Mouse (Mus musculus) heart, postnatal 36 days (tissue): ENCODE results near the gene Cwh43. TPM values are rescaled to one million over a fixed set of nuclear protein-coding genes. Genes with fewer than 3 reads are reported as not detected.

Experiments used
- DNase-seq, 2 experiments: peaks; one replicate each; pipeline ENCODE4 v3.0.0; 2021 to 2022
- intact Hi-C: fragments of 180-260 bp; cut with DNase I; formaldehyde crosslinking; loops from one replicate; pipeline ENCODE4 v1.15.1; 2025
- total RNA-seq, 2 experiments: library from RNA; stranded (reverse); gene quantifications; 2 replicates each; pipeline ENCODE4 v1.2.3; 2021

The Cwh43 gene
- total RNA-seq, 2 experiments from 2014 or later = not detected

DNA sequence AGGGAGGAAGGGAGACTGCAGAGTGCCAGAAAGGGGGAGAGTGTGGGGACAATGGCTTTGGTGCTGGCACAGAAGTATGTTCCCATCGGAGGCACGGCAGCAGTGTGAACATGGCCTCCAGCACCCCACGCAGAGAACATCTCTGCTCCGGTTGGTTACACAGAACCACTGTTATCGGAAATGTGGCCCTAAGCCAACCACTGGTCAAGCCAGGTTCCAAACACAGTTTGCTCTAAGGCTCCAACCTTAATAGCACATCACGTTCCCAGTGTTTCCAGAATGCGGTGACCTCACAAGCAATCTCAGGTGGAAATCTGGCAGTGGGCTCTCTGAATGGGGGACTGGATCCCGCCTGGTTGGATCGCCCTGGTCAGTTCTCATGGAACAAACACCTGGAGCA, 12.8 kb upstream of the Cwh43 start:
- intact Hi-C loops = no loop called here
- no peak for DNase-seq

DNA sequence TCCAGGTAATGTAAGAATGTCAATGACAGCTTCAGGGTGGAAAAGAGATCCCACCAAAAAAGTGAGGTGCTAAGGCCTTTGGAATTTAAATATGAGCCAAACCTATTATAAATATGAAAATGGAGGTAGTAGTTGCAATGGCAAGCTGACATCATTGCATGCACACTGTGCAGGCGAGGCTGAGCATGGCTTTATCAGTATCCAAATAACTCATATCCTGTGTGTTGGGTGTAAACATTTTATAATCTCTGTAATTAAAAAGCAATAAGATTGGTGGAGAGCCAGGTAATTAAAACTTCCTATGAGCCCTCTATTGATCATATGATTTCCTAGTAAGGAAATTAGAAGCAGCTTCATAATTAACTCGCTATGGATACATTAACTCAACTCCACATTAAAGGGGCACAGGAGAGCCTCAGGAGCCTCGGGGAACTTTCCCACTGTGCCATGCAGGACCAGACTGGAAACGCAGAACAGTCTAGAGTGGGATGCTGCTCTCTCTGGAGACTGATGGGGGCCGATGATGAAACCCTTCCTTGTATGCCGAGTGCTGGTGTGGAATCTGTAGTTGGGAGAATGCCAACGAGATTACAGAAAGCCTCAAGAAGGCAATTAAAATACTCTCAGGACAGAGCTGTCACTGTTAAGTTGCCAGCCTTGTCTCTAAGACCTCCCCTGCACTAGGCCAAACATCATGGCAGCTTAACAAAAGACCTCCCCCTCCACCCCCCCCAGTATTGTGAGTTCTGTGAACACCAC, 5.9 kb upstream of the Cwh43 start:
- no peak for DNase-seq
- intact Hi-C loops = no loop called here

DNA sequence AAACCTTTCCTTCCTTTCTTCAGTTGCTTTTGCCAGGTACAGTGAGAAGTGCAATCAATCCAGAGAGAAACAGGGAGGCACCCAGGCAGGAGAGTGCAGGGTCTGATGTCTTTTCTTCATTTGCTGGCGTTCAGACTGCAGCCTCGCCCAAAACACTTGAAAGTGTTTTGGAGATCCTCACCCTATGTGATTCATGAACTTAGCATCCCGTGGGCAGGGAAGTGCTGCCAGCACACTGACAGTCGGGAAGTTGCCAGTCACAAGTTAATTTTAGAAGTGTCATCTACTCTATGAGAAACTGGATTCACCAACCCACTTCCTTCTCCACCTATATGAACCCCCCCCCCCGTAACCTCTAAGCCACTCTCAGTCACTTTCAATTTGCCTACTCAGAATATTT, 4.5 kb upstream of the Cwh43 start:
- peak in 1 of 2 experiments; percentile 21 for DNase-seq

DNA sequence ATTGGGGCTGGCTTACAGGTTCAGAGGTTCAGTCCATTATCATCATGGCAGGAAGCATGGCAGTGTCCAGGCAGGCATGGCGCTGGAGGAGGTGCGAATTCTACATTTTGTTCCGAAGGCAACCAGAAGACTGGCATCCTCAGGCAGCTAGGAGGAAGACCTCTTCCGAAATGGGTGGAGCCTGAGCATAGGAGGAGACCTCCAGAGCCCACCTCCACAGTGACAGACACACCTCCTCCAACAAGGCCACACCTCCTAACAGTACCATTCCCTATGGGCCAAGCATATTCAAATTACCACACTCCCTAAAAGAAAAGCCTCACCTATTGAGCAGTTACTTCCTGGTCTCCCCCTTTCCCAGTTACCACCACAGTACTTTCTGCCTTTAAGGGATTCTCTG, 3.0 kb upstream of the Cwh43 start:
- DNase-seq = no peak
- intact Hi-C loops = no loop called here

More for the DNA sequence above, 4.5 kb upstream of the Cwh43 start:
- intact Hi-C loops = no loop called here

DNA sequence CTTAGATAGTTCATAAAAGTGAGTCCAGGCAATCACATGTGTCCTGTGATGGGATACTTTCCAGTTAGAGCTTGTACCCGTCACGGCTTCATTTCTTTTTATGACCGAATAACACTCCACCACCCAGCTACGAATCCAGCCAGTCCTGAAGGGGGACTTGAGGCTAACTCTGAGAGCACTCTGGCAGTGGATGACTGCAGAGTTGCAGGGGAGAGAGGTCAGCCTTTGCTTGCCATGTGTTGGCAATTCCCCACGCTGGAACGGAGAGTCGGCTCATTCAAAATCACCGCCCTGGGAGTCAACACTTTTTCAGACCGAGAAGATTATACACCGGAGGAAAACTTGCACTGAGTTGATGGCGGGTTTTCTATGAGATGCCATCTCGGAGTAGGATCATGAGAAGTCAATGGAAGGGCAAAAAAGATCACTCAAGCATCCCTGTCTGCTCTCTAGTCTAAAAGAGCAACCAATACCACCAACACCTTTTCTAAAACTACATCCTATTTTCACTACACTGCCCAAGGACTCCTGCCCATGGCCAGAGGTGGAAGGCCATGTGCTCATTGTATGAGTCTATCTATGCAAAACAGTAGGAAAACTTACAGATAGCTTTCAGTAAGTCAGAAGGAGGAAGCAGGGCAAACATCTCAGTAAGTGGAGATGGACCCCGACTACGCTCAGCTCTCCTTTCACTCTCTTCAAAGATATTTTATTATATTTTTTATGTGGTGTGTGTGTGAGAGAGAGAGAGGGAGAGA, 2.4 kb upstream of the Cwh43 start:
- no peak for DNase-seq
- intact Hi-C loops = no loop called here

DNA sequence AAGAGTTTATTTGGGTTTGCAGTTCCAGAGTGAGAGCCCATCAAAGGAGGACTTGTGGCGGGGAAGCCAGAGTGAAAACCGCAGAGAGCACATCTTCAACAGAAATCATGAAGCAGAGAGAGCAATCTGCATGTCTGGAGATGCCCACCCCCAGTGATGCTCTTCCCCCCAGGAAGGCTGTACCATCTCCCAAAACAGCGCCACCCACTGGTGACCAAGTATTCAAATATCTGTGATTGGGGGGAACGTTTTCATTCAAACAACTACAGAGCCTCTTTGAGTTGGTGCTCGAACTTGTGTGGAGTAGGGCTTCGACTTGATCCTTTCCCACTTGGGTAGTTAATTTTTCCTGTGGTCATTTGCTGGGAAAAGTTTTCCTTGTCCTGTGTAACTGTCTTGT, 1.1 kb upstream of the Cwh43 start:
- intact Hi-C loops = no loop called here

DNA sequence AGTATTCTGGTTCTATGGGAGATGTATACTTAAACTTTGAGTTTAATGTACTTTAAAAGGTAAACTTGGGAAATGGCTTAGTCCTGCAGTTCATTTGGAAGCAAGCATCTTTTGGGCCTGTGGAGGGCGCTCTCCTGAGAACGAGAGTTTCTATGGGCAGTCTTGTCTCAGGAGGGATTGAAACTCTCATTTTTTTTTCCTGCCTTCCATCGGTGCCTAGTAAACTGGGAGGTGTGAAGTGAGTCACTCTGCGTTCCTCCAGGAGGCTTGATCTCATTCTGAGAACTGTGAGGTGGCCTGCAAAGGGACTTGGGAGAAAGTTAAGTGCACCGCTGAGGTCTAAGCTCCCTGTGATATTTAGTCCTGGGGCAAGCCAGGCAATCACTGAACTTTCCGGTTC, 986 bp downstream of the Cwh43 start:
- intact Hi-C loops = no loop called here
- DNase-seq = no peak

More for the DNA sequence above, 1.1 kb upstream of the Cwh43 start:
- no peak for DNase-seq

DNA sequence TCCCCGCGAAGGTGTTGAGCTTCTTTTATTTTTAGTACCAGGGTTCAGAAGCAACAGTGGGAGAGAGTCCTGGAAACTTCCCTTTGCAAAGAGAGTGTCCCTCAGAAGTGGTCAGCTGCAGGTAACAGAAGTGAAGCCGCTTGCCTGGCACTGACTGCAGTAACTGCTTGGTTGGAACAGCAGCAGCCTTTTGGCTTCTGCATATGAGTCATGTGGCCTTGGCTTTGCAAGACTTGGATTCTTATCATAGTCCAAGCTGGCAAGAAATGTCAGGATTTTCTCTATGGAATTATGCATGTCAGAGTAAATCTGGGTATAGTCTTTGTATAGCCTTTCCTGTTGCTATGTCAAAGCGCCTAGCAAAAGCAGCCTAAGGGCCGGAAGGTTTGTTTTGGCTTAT, 4.1 kb downstream of the Cwh43 start:
- DNase-seq = no peak
- intact Hi-C loops = no loop called here

DNA sequence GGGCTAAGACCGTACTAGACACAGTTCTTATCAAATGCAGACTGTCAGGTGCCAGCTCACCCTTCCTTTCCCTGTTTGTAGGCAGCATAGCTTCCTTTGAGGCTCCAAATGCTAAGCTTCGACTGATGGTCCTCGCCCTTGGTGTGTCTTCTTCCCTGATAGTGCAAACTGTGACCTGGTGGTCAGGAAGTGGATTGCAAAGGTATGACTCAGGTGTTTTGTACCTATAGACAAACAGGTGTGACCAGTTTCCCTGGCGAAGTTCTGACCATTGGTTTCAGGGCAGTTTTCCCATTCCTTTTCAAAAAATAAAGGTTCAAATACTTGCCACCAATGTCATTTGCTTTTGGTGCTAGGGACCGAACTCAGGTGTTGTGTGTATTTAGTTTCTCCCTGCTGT, 5.9 kb downstream of the Cwh43 start:
- intact Hi-C loops = no loop called here
- DNase-seq = no peak

DNA sequence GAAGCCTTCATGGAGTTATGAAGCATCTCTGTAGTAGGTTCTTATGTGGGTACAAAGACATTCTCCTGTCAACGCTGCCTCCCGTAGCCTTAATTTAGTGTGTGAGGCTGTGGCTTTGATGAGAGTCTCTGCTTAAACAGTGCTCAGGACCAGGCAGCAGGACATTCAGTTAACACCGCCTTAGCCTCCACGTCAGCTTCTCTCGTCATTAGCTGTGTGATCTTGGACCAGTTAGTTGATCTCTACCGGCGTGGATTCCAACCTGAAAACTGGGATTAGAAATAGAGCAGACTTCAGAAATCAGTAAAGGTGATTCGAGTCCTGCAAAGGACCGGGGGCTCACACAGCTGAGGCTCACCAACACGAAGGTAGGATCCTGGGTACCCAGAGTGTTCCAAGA, 8.3 kb downstream of the Cwh43 start:
- intact Hi-C loops = no loop called here
- no peak for DNase-seq

DNA sequence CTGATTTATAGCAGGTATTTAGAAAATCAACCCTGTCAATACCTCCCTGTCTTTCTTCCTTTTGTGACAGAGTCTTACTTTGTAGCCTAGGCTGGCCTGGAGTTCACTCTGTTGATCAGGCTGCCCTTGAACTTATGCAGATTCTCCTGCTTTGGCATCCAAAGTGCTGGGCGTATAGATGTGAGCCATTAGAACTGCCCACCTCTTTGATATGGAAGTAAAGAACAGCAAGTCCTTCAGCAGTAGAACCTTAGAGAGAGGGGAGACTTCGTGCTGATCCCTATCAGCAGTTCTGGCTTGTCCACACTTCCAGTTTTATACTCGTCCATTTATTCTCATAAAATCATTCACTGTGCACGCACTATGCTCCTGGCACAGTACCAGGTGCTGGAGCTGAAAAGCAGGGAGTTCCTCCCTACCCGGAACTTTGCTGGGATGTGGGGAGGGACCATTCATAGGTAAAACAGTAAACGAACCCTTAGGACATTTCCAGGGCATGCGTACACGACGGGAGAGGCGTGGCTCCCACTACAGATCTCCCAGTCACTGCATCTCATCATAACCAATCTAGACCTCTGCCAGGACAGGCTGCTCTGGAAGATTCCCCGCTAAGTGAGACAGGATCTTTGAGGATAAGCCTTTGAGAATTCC, 13.3 kb downstream of the Cwh43 start:
- DNase-seq = no peak

DNA sequence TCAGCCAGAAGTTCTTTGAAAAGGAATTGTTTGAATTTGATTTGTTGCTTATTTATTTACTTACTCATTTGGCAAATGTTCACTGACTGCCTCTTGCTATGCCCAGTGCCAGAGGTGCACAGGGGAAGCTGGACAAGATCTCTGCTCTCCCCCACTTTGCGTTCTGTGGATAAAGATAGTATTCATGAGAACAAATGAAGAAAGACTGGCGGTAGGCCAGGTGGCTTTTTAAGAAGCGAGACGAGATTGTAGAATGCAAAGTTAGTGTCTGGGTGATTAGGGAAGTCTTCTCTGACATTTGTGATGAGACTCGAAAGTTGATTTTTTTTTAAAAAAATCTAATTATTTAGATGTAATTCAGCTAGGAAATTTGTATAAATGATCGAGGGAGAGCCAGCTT, 20.9 kb downstream of the Cwh43 start:
- no peak for DNase-seq
- intact Hi-C loops = no loop called here

More for the DNA sequence above, 13.3 kb downstream of the Cwh43 start:
- intact Hi-C loops = no loop called here

DNA sequence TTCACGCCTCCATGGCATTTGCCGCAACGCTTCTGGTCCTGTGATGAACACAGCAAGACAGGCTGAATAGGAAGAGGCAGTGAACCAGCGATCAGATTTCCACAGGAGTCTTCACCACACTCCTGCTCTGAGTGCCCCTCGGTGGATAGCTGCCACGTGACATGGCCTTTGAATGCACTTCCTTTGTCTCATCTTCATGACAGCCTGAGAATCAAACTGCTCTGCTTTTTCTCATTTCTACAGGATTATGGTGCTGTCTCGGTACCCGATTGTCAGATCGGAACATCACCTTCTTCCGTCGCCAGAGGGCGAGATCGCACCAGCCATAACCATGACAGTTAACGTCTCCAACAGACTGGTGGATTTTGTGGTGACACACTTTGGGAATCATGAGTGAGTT, 25.7 kb downstream of the Cwh43 start:
- intact Hi-C loops = loop anchor here (1.0 to 5.0 kb wide), 3 partner anchors 111 to 206 kb away; no protein-coding TSS in a partner anchor
- DNase-seq = peak; percentile 73 to 81

DNA sequence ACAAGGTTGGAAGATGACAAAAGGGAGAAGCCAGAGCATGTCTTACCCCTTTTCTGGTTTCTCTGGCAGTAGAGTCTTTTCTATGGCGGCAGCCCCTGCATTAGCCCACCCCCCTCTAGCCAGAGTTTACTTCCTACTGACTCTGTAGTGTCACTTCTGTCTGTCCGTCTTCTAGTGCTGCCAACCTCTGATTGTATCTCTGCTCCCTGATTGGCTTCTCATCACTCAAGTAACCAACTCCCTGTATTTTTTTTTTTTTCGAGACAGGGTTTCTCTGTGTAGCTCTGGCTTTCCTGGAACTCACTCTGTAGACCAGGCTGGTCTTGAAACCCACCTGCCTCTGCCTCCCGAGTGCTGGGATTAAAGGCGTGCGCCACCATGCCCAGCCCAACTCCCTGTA, 26.9 kb downstream of the Cwh43 start:
- intact Hi-C loops = loop anchor here (5.0 kb wide), 1 partner anchor 109 kb away; no protein-coding TSS in a partner anchor
- no peak for DNase-seq

DNA sequence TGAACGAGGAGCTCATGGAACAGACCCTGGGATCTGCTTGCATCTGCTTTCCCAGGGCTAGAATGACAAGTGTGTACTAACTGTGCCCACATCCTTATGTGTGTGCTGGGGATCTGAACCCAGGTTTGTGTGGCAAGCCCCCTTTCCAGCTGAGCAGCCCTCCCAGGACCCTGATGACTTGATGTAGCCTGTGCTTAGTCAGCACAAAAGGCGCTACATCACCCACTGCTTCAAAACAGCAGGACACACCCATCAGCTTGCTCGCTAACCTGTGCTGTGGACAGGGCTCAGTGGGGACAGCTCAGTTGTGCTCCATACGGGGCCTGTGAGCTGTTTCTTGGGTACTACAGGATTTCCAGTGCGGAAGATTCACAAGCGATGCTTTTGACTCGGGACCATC, 28.9 kb downstream of the Cwh43 start:
- no peak for DNase-seq
- intact Hi-C loops = loop anchor here (5.0 kb wide), 1 partner anchor 108 kb away; no protein-coding TSS in a partner anchor

DNA sequence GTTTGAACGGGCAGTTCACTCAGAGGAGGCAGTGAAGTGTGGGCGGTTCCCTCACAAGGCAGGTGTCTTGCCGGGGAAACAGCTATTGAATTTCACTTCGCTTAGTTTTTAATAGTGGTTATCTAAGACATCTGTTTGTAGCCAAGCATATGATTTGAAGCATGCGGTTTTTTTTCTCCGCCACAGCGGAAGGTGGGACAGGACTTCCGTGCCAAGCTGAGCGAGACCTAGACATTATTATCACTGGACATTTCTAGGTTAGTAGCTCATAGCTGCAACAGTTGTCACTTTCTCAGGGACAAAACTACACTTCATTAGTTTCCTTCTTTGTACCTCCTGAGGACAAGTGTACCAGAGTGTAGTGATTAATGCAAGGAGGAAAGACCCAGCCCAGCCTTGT, 36.3 kb downstream of the Cwh43 start:
- intact Hi-C loops = no loop called here
- DNase-seq = no peak

DNA sequence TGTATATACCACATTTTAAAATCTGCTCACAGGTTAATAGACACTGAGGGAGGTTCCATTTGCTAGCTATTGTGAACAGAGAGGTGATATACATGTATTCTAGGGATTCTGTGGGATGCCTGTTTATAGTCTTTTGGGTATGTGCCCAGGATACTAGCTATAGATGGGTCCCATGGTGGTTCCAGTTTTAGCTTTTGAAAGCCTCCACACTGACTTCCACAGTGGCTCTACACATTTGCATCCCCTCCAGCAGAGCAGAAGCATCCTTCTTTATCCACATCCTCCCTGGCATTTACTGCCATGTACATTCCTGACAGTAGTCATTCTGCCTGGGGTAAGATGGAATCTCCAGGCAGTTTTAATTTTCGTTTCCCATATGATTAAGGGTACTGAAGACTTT, 44.4 kb downstream of the Cwh43 start:
- intact Hi-C loops = no loop called here
- DNase-seq = no peak

DNA sequence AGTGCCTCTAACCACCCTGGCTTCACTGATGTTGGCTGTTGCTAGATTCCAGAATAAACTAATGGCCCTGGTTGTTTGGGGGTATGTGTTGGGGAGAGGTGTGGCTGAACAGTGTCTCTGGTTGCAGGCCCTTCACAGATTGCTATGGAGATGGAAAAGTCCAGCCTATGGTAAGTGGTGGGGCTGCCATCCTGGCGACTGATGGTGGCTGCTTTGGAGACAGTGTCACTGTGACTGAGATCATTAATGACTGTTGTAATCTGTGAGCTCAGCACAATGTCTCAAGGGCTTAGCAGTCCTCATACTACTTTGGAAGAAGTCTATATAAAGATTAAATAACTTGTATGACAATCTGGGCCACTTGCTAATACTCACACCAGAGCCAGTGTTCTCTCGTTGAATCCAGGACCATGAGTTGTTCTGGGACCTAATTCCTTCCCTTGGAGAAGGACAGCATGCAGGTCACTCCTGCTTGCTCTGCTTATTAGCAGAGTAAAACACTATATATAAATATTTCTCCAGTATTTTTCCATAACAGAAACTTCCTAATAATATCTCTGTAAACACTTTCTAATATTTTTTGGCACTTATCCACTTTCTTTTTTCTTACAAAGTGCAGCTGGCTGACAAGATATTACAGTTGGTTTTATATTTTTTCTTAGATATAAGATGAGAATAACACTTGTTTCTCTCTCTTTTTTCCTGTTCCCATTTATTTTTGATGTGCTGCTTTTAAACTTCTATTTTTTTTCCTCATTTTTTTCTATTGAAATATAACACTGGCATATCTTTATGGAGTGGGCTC, 48.8 kb downstream of the Cwh43 start:
- peak in 1 of 2 experiments; percentile 2 for DNase-seq
- intact Hi-C loops = no loop called here

DNA sequence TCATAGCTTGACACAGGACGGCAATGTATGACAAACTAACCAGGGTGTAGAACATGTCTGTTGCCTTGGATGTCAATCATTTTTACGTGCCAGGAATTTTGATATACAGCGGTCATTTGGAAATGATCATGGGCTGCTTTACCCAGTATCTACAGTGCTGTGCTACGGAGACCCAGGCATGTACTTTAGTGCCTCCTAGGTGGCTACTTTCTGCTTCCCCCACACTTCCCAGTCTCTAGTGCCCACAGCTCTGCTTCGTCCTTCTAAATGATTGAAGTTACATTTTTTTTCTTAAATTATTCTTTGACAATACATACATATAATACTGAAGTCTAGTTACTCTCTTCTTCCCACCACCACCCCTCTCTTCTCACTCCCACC, 49.4 kb downstream of the Cwh43 start:
- no peak for DNase-seq
- intact Hi-C loops = no loop called here
